Mouse (Mus musculus): ENCODE measurements around the gene Gar1.

The Gar1 gene

DNA sequence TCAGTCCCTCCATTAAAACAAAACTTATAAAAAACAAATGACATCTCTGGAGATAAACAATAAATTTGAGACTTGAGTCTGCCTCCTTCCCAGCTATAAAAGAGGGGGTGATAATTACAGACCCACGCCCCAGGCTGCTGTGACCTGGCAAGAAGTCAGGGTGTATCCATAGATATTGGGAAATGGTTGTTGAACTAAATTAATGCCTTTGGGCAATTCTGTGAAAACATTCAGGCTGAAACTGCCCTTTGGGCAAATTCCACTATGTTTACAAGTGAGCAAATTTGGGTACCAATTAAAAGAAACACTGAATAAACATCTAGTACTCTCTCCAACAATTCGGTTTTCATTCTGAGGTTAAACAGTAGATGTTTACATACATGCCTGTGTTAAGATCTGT, 32.2 kb downstream of the Gar1 start:
- no peak for DNase-seq (ENCODE audit: low spot score)

DNA sequence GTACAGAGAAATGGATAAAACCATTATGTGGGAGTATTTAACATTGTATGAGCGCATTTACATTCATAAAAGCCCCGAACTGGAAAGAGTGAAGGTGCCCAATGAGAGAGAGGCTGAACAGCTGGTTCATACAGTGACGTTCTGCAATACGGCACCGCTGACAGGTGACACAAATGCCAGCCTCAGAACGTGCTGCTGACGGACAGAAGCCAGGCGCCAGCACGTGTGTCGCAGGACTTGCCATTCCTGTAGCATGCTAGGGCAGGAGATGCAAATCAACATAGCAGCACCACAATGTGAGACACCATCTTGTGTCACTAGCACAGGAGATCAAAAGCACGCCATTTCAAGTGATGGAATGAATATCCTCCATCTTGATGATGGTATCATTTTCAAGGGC, 32.6 kb downstream of the Gar1 start:
- no peak for DNase-seq (ENCODE audit: low spot score)

DNA sequence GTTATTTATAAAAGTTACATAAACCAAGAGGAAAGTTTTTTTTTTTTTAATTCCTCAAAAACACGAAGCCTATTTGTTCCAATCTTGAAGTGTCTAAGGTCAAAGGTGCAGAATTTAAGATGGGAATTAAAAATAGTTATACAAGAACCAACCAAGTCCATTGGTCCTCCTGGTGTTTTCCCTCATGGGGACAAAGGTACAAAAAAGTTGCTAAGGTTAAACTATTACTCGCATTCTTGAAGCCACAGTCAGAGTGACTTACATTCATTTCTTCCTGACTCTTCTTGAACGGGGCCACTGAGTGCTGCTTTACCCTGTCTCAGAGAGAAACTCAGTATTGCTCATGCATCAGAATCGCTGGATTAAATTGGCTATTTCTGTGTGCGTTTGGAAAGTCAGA, 33.9 kb downstream of the Gar1 start:
- DNase-seq (ENCODE audit: low spot score) = no peak

DNA sequence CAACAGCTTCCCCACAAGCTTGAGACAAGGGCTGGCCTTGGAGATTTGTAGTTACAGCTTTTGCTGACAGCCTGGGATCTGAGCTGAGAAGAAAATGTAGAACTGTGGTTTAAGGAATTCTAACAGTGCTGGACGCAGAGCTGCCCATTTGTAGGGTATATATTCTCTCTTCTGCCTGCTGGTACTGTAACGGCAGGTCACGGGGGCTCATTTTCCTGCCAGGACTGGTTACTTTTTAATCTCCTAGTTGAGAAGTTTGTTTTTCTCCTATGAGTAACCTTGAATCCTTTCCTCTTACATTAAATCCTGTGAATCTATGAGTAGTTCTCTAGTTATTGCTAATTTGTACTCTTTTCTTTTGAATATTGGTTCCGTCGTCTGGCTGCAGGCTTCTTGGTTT, 37.4 kb downstream of the Gar1 start:
- DNase-seq (ENCODE audit: low spot score) = no peak

DNA sequence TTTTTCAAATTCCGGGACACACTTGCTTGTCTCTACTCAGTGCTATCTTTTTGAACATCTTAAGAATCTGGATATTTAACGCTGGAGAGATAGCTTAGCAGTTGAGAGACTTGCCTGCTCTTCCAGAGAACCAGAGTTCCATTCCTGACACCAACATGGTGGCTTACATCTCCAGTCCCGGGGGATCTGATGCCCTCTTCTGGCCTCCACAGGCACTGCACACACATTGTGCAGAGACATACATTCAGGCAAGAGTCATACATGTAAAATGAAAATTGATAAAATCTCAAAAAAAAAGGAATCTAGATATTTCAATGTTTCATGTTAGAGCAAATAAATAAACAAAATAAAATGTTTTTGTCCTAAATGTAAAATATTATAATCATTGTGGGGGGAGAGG, 48.5 kb downstream of the Gar1 start:
- no peak for DNase-seq (ENCODE audit: low spot score)

DNA sequence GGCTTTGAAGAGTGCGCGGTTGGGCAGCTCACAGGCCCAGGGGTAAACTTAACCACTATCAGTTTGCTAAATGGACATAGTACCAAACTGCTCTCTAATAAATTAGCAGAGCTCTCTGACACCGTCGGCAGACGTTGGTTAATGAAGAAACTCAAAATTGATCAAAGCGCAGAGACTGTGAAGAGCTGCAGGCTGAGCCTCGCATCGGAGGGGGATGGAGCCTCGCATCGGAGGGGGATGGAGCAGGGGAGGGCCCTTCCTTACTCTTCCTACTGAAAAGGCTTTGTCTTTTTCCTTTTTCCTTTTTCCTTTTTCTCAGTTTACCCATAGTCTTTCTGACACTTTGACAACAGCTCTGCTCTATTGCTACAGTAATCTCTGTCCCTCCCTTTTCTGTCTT, 49.8 kb downstream of the Gar1 start:
- DNase-seq (ENCODE audit: low spot score) = no peak

All from ovary, postnatal 14 days (tissue).